Mouse (Mus musculus): ENCODE measurements around the gene Nhlrc1.

GRCm38 (mm10) chr13:47030376-47031107 lies 15.9 kb upstream of the Nhlrc1 start:
- TF ChIP-seq CTCF (IDR thresholded peaks at IDR 0.05; ENCODE audit: low read depth), result no peak
- TF ChIP-seq EP300 (IDR thresholded peaks at IDR 0.05; ENCODE audit: low read depth), result no peak
